Mouse (Mus musculus) ES-Bruce4 (cell line): ENCODE data around the gene Fabp6.

Experiments used
- CTCF ChIP-seq: IDR thresholded peaks from one replicate; pipeline ENCODE4 v1.8.1; 2011; ENCODE audit warnings: low read depth, low read length
- EP300 ChIP-seq: IDR thresholded peaks from 2 replicates; pipeline ENCODE4 v1.6.1; 2011; ENCODE audit warnings: low read depth, low read length; ENCODE audit not compliant: insufficient read depth
- POLR2A ChIP-seq: IDR thresholded peaks from one replicate; pipeline ENCODE4 v1.8.1; 2011; ENCODE audit warnings: low read length; ENCODE audit not compliant: insufficient read depth

- TF ChIP-seq CTCF (no peak), EP300 (no peak), POLR2A (no peak)
These were observed 31.7 kb downstream of the Fabp6 start for GRCm38 (mm10) chr11:43569595-43569994.
